Mouse (Mus musculus): ENCODE measurements at regions not wholly inside any gene's neighbourhood (a gene's known extent, or its start where the extent isn't known, plus 50 kb on each side); places are given as distances from the start of the nearest gene placed in this dataset.

GRCm38 (mm10) chr7:64013023-64013547 is 74.4 kb upstream of the Klf13 start:
- Histone ChIP-seq H3K27me3 (ENCODE audit: control insufficient read depth, insufficient read depth, low read length) (no peaks in the 10 kb centered on the region), H3K4me3 (replicated peaks; ENCODE audit: insufficient read depth, low read depth, low read length) (no peak overlapping the region), H3K27ac (ENCODE audit: insufficient read depth, low read length) (no peak overlapping the region), H3K4me1 (ENCODE audit: control insufficient read depth, insufficient read depth, low read length) (no peaks in the 10 kb centered on the region)
- no peak for DNase-seq
- 82% methylated on average over 5 of the region's 5 CpGs for WGBS
- TF ChIP-seq CTCF (IDR thresholded peaks at IDR 0.05; ENCODE audit: borderline replicate concordance, insufficient read depth, low read depth, low read length) (no peak), POLR2A (IDR thresholded peaks at IDR 0.05; ENCODE audit: borderline replicate concordance, insufficient read depth, low read length) (no peak)

GRCm38 (mm10) chr7:64012268-64012601 is 73.5 kb upstream of the Klf13 start:
- WGBS = 90% methylated on average over 8 of the region's 8 CpGs
- DNase-seq = no peak
- Histone ChIP-seq H3K27me3 (ENCODE audit: control insufficient read depth, insufficient read depth, low read length) (no peaks in the 10 kb centered on the region; the same call in 1 of the 2 replicates), H3K27ac (ENCODE audit: insufficient read depth, low read length) (no peak overlapping the region), H3K4me3 (replicated peaks; ENCODE audit: insufficient read depth, low read depth, low read length) (no peak overlapping the region), H3K4me1 (ENCODE audit: control insufficient read depth, insufficient read depth, low read length) (no peaks in the 10 kb centered on the region; the same call in 1 of the 2 replicates)
- TF ChIP-seq CTCF (IDR thresholded peaks at IDR 0.05; ENCODE audit: borderline replicate concordance, insufficient read depth, low read depth, low read length) (no peak), POLR2A (IDR thresholded peaks at IDR 0.05; ENCODE audit: borderline replicate concordance, insufficient read depth, low read length) (no peak)

GRCm38 (mm10) chr7:64011563-64012267 is 73.0 kb upstream of the Klf13 start:
- DNase-seq = no peak
- no peak overlapping the region for H3K4me3 ChIP-seq (replicated peaks; ENCODE audit: insufficient read depth, low read depth, low read length)
- H3K27ac ChIP-seq (ENCODE audit: insufficient read depth, low read length) = no peak overlapping the region
- no peaks in the 10 kb centered on the region; the same call in 1 of the 2 replicates for H3K4me1 ChIP-seq (ENCODE audit: control insufficient read depth, insufficient read depth, low read length)
- no peaks in the 10 kb centered on the region; the same call in 1 of the 2 replicates for H3K27me3 ChIP-seq (ENCODE audit: control insufficient read depth, insufficient read depth, low read length)
- 84% methylated on average over 13 of the region's 13 CpGs for WGBS
- no peak for TF ChIP-seq CTCF (IDR thresholded peaks at IDR 0.05; ENCODE audit: borderline replicate concordance, insufficient read depth, low read depth, low read length)
- TF ChIP-seq POLR2A (IDR thresholded peaks at IDR 0.05; ENCODE audit: borderline replicate concordance, insufficient read depth, low read length) = no peak

GRCm38 (mm10) chr7:64010640-64011039 is 71.9 kb upstream of the Klf13 start:
- H3K27ac ChIP-seq (ENCODE audit: insufficient read depth, low read length) = no peak overlapping the region
- H3K27me3 ChIP-seq (ENCODE audit: control insufficient read depth, insufficient read depth, low read length) = no peaks in the 10 kb centered on the region; the same call in 1 of the 2 replicates
- no peaks in the 10 kb centered on the region; the same call in 1 of the 2 replicates for H3K4me1 ChIP-seq (ENCODE audit: control insufficient read depth, insufficient read depth, low read length)
- DNase-seq = no peak
- WGBS = 70% methylated on average over 3 of the region's 3 CpGs
- TF ChIP-seq POLR2A (IDR thresholded peaks at IDR 0.05; ENCODE audit: borderline replicate concordance, insufficient read depth, low read length) = no peak
- TF ChIP-seq CTCF (IDR thresholded peaks at IDR 0.05; ENCODE audit: borderline replicate concordance, insufficient read depth, low read depth, low read length) = no peak
- H3K4me3 ChIP-seq (replicated peaks; ENCODE audit: insufficient read depth, low read depth, low read length) = no peak overlapping the region

GRCm38 (mm10) chr7:64007766-64008165 is 69.1 kb upstream of the Klf13 start:
- 79% methylated on average over 3 of the region's 3 CpGs for WGBS
- no peak for DNase-seq
- Histone ChIP-seq H3K4me1 (ENCODE audit: control insufficient read depth, insufficient read depth, low read length) (peaks cover 2% of the 10 kb centered on the region), H3K4me3 (replicated peaks; ENCODE audit: insufficient read depth, low read depth, low read length) (no peak overlapping the region), H3K27me3 (ENCODE audit: control insufficient read depth, insufficient read depth, low read length) (no peaks in the 10 kb centered on the region; the same call in 1 of the 2 replicates), H3K27ac (ENCODE audit: insufficient read depth, low read length) (no peak overlapping the region)
- TF ChIP-seq CTCF (IDR thresholded peaks at IDR 0.05; ENCODE audit: borderline replicate concordance, insufficient read depth, low read depth, low read length) = no peak
- TF ChIP-seq POLR2A (IDR thresholded peaks at IDR 0.05; ENCODE audit: borderline replicate concordance, insufficient read depth, low read length) = no peak

GRCm38 (mm10) chr7:64006935-64007334 is 68.2 kb upstream of the Klf13 start:
- WGBS = 97% methylated on average over 4 of the region's 4 CpGs
- no peak for TF ChIP-seq CTCF (IDR thresholded peaks at IDR 0.05; ENCODE audit: borderline replicate concordance, insufficient read depth, low read depth, low read length)
- no peak for TF ChIP-seq POLR2A (IDR thresholded peaks at IDR 0.05; ENCODE audit: borderline replicate concordance, insufficient read depth, low read length)
- no peak overlapping the region for H3K27ac ChIP-seq (ENCODE audit: insufficient read depth, low read length)
- H3K27me3 ChIP-seq (ENCODE audit: control insufficient read depth, insufficient read depth, low read length) = no peaks in the 10 kb centered on the region; the same call in 1 of the 2 replicates
- H3K4me1 ChIP-seq (ENCODE audit: control insufficient read depth, insufficient read depth, low read length) = peaks cover 2% of the 10 kb centered on the region
- DNase-seq = no peak
- no peak overlapping the region for H3K4me3 ChIP-seq (replicated peaks; ENCODE audit: insufficient read depth, low read depth, low read length)

- 98% methylated on average over 1 of the region's 1 CpGs for WGBS
- H3K4me1 ChIP-seq (ENCODE audit: control insufficient read depth, insufficient read depth, low read length) = peaks cover 2% of the 10 kb centered on the region
- TF ChIP-seq CTCF (IDR thresholded peaks at IDR 0.05; ENCODE audit: borderline replicate concordance, insufficient read depth, low read depth, low read length) (no peak), POLR2A (IDR thresholded peaks at IDR 0.05; ENCODE audit: borderline replicate concordance, insufficient read depth, low read length) (no peak)
- H3K27ac ChIP-seq (ENCODE audit: insufficient read depth, low read length) = no peak overlapping the region
- no peaks in the 10 kb centered on the region; the same call in 1 of the 2 replicates for H3K27me3 ChIP-seq (ENCODE audit: control insufficient read depth, insufficient read depth, low read length)
- H3K4me3 ChIP-seq (replicated peaks; ENCODE audit: insufficient read depth, low read depth, low read length) = no peak overlapping the region
- no peak for DNase-seq
These were observed 67.0 kb upstream of the Klf13 start for GRCm38 (mm10) chr7:64005765-64006164.

GRCm38 (mm10) chr7:64003904-64004303 is 65.2 kb upstream of the Klf13 start:
- H3K4me1 ChIP-seq (ENCODE audit: control insufficient read depth, insufficient read depth, low read length) = peaks cover 2% of the 10 kb centered on the region
- TF ChIP-seq CTCF (IDR thresholded peaks at IDR 0.05; ENCODE audit: borderline replicate concordance, insufficient read depth, low read depth, low read length) (no peak), POLR2A (IDR thresholded peaks at IDR 0.05; ENCODE audit: borderline replicate concordance, insufficient read depth, low read length) (no peak)
- no peaks in the 10 kb centered on the region; the same call in 1 of the 2 replicates for H3K27me3 ChIP-seq (ENCODE audit: control insufficient read depth, insufficient read depth, low read length)
- no peak for DNase-seq
- WGBS = 77% methylated on average over 5 of the region's 5 CpGs
- H3K27ac ChIP-seq (ENCODE audit: insufficient read depth, low read length) = no peak overlapping the region
- H3K4me3 ChIP-seq (replicated peaks; ENCODE audit: insufficient read depth, low read depth, low read length) = no peak overlapping the region

Data from cerebellum, adult 2 months (tissue).